Mouse (Mus musculus) intestine, embryonic 15.5 days (tissue): ENCODE measurements around the gene Tmem274. TPM values are rescaled to one million over a fixed set of nuclear protein-coding genes. Genes with fewer than 3 reads are reported as not detected.

Experiments
- polyA plus RNA-seq: library from polyadenylated mRNA; unstranded; fragments of >200 nt; fragmentation: Nextera tagmentation; extraction: Ambion mirVana; gene quantifications from 2 replicates; pipeline ENCODE4 v1.2.1, GENCODE M21; 2015

Gene Tmem274
- polyA plus RNA-seq, 1 experiment from 2014 or later: not detected

Other genes with a start within 250 kb of the Tmem274 start
- gene Kif1b, start 169.7 kb upstream of the Tmem274 start, polyA plus RNA-seq: 23.3 and 25.5 TPM in 2 replicates
- 34.3 and 39.0 TPM in 2 replicates for gene Ube4b, start 50.6 kb upstream of the Tmem274 start, polyA plus RNA-seq
- gene Rbp7, start 22.4 kb upstream of the Tmem274 start, polyA plus RNA-seq: 1.6 and 1.8 TPM in 2 replicates
- gene Nmnat1, start 7.8 kb downstream of the Tmem274 start, polyA plus RNA-seq: 13.3 TPM in 2 replicates
- gene Lzic, start 7.9 kb downstream of the Tmem274 start, polyA plus RNA-seq: 36.3 and 39.9 TPM in 2 replicates
- 41.7 and 43.8 TPM in 2 replicates for gene Ctnnbip1, start 40.9 kb downstream of the Tmem274 start, polyA plus RNA-seq
- 40.9 and 42.4 TPM in 2 replicates for gene Clstn1, start 109.1 kb downstream of the Tmem274 start, polyA plus RNA-seq
- 4.6 and 4.8 TPM in 2 replicates for gene Pik3cd, start 225.2 kb downstream of the Tmem274 start, polyA plus RNA-seq